Mouse (Mus musculus) intestine, embryonic 14.5 days (tissue): ENCODE results near the gene Atg13. TPM values are rescaled to one million over a fixed set of nuclear protein-coding genes. Genes with fewer than 3 reads are reported as not detected.

Experiments
- ATAC-seq: fragments of 200-750 bp; cut with Nextera tagmentation; replicated peaks from 2 replicates; pipeline ENCODE4 v1.8.0; 2017; ENCODE audit warnings: low read depth, moderate number of reproducible peaks, moderate TSS enrichment, moderate library complexity; ENCODE audit not compliant: low FRiP score, low TSS enrichment
- DNase-seq: peaks from one replicate; pipeline ENCODE4 v3.0.0-alpha.2; 2018; ENCODE audit warnings: low spot score
- H3K27ac ChIP-seq: fragments of 300-500 bp; sonication (generic); 2 replicates; pipeline ENCODE4 v1.5.1; 2014; ENCODE audit warnings: low read depth, mild to moderate bottlenecking, control low read depth
- H3K27me3 ChIP-seq: fragments of 300-500 bp; sonication (generic); replicated peaks from 2 replicates; pipeline ENCODE4 v1.6.1; 2014; ENCODE audit warnings: low read length, control low read depth; ENCODE audit not compliant: control insufficient read depth, insufficient read depth
- H3K36me3 ChIP-seq: fragments of 300-500 bp; sonication (generic); 2 replicates; pipeline ENCODE4 v1.6.1; 2014; ENCODE audit warnings: low read length, control low read depth; ENCODE audit not compliant: control insufficient read depth, insufficient read depth
- H3K4me1 ChIP-seq: fragments of 300-500 bp; sonication (generic); replicated peaks from 2 replicates; pipeline ENCODE4 v1.6.1; 2014; ENCODE audit warnings: low read length, control low read depth, mixed read lengths; ENCODE audit not compliant: control insufficient read depth, insufficient read depth
- H3K4me2 ChIP-seq: fragments of 300-500 bp; sonication (generic); 2 replicates; pipeline ENCODE4 v1.6.1; 2014; ENCODE audit warnings: low read length
- H3K4me3 ChIP-seq: fragments of 300-500 bp; sonication (generic); 2 replicates; pipeline ENCODE4 v1.5.1; 2014; ENCODE audit warnings: low read depth, low read length, control low read depth, mixed read lengths
- H3K9ac ChIP-seq: fragments of 300-500 bp; sonication (generic); 2 replicates; pipeline ENCODE4 v1.6.1; 2014; ENCODE audit warnings: mild to moderate bottlenecking, low read length
- H3K9me3 ChIP-seq: fragments of 300-500 bp; sonication (generic); 2 replicates; pipeline ENCODE4 v1.6.1; 2016; ENCODE audit warnings: low read length, control low read depth; ENCODE audit not compliant: control insufficient read depth
- WGBS: fragments of 180-500 bp; shearing (Covaris S2); extraction: QIAGEN DNeasy Blood & Tissue Kit; methylation state at CpG from one replicate; pipeline ENCODE4 v1.1.7; 2014; 5-methylcytosine and 5-hydroxymethylcytosine counted together
- polyA plus RNA-seq: library from polyadenylated mRNA; unstranded; fragments of >200 nt; fragmentation: Nextera tagmentation; extraction: Ambion mirVana; gene quantifications from 2 replicates; pipeline ENCODE4 v1.2.1, GENCODE M21; 2014

The Atg13 gene
- polyA plus RNA-seq, 1 experiment from 2014 or later: 24.9 TPM

DNA sequence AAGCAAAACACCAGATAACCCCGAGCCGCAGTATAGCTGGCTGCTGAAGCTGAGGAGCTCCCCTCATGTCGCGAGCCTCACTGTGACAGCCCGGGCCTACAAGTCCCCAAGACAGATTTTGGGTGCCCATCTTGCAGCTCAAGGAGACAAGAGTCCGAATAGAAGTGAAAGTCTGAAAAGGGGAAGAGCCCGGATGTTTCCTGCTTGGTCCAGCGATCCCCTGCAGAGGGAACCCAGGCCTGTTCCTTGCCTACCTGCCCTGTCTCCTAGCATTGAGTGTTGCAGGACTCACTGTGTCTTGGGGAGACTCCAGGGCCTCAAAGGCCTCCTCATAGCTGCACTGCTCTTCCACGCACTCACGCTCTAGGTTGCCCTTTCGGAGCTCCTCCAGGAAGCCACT lies 74.9 kb downstream of the Atg13 start:
- Histone ChIP-seq H3K36me3 (no peaks in the 10 kb centered on the region), H3K4me3 (no peak overlapping the region), H3K27me3 (no peaks in the 10 kb centered on the region), H3K4me2 (no peak overlapping the region), H3K9me3 (no peaks in the 10 kb centered on the region), H3K27ac (no peak overlapping the region), H3K9ac (no peak overlapping the region), H3K4me1 (no peaks in the 10 kb centered on the region)
- DNase-seq: no peak
- no peak for ATAC-seq
- WGBS: 90% methylated on average over 11 of the region's 11 CpGs

DNA sequence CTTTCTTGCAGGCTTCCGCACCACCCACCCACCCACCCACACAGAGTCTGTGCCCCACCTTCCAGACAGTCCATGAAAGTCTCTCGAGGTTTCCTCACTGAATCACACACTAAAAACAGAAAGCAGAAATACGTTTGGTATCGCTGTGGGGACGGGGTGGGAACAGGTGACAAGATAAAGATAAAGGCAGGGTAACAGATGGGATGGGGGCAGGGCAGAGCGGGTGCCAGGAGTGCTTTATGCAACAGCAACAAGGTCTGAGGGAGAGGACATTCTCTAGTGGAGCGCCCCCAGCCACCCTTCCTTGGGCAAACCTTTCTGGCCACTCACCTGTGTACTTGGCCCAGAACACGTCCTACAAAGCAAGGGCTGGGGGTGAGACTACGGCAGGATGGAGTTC lies 75.5 kb downstream of the Atg13 start:
- H3K9me3 ChIP-seq: no peaks in the 10 kb centered on the region
- H3K4me3 ChIP-seq: no peak overlapping the region
- no peak for DNase-seq
- no peak for ATAC-seq
- no peaks in the 10 kb centered on the region for H3K36me3 ChIP-seq
- no peak overlapping the region for H3K9ac ChIP-seq
- H3K27ac ChIP-seq: no peak overlapping the region
- no peaks in the 10 kb centered on the region for H3K4me1 ChIP-seq
- H3K27me3 ChIP-seq: no peaks in the 10 kb centered on the region
- 80% methylated on average over 9 of the region's 9 CpGs for WGBS
- H3K4me2 ChIP-seq: no peak overlapping the region

DNA sequence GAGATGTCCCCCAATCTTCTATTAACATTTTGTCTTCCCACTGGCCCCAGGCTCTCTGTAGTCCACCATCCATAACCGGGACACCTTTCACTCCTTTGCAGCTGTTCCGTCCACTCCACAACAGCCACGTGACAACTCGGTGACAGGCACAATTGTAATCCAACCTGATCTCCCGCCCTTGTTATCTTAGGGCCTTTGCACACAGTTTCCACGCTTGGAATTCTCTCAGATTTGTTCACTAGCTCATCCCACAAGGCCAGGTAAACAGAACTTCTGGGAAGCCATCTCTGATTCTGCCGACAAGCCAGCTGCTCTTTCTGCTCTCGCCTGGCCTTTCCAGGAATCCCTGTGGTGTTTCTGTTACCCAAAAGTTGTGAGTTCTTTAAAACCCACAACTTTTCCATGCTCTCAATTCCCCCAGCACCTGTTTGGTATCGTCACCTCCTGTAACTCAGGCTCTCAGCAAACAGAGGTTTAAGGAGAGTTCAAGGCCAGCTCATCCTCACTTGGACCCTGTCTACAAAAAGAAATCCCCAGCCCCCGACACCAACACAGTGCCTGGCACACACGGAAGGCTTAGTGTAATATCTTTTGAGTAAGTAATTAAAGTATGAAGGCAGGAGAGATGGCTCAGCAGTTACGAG lies 76.9 kb downstream of the Atg13 start:
- DNase-seq: no peak
- 71% methylated on average over 12 of the region's 12 CpGs for WGBS
- Histone ChIP-seq H3K27ac (no peak overlapping the region), H3K9ac (no peak overlapping the region), H3K4me2 (no peak overlapping the region), H3K4me1 (no peaks in the 10 kb centered on the region), H3K9me3 (no peaks in the 10 kb centered on the region), H3K36me3 (no peaks in the 10 kb centered on the region), H3K4me3 (no peak overlapping the region), H3K27me3 (no peaks in the 10 kb centered on the region)
- ATAC-seq: no peak

DNA sequence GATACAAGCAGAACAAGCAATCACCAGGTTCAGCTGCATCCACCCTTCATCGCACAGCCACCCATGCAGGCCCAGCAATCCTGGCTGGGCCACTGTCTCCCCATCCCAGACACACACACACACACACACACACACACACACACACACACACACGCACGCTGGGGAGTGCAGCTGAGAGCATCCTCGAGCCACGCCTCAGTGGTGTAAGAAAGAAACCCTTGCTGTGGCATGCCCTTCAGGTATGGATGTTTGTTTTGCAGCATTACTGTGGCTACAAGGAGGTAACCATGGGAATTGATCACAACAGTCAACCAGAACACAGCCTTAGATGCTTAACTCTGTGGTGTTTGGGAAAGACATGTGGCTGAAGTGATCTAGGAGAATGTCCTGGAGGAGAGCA lies 78.1 kb downstream of the Atg13 start:
- H3K4me2 ChIP-seq: no peak overlapping the region
- no peak overlapping the region for H3K9ac ChIP-seq
- H3K4me1 ChIP-seq: no peaks in the 10 kb centered on the region
- no peaks in the 10 kb centered on the region for H3K9me3 ChIP-seq
- no peaks in the 10 kb centered on the region for H3K36me3 ChIP-seq
- no peaks in the 10 kb centered on the region for H3K27me3 ChIP-seq
- no peak overlapping the region for H3K27ac ChIP-seq
- DNase-seq (no peak), ATAC-seq (no peak)
- H3K4me3 ChIP-seq: no peak overlapping the region
- WGBS: 78% methylated on average over 5 of the region's 5 CpGs

DNA sequence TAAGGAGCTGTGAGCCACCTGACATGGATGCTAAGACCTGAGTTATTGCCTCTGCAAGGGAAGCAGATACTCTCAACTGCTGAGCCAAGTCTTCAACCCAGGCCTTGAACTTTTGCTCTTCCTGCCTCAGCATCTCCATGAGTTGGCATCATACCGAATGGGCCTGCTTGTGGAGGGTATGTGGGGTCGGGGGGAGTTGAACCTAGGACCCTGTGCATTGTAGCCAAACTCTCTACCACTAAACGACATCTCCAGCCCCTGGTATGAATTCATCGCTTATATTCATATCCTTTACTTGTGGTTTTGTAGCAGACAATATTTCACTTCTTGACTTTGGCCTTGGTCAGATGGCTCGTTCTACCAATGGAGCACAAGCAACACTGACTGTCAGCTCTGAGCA lies 78.5 kb downstream of the Atg13 start:
- no peaks in the 10 kb centered on the region for H3K36me3 ChIP-seq
- ATAC-seq: no peak
- 81% methylated on average over 5 of the region's 5 CpGs for WGBS
- H3K9ac ChIP-seq: no peak overlapping the region
- DNase-seq: no peak
- no peak overlapping the region for H3K4me3 ChIP-seq
- no peak overlapping the region for H3K4me2 ChIP-seq
- H3K27ac ChIP-seq: no peak overlapping the region
- H3K4me1 ChIP-seq: no peaks in the 10 kb centered on the region
- no peaks in the 10 kb centered on the region for H3K9me3 ChIP-seq
- no peaks in the 10 kb centered on the region for H3K27me3 ChIP-seq

DNA sequence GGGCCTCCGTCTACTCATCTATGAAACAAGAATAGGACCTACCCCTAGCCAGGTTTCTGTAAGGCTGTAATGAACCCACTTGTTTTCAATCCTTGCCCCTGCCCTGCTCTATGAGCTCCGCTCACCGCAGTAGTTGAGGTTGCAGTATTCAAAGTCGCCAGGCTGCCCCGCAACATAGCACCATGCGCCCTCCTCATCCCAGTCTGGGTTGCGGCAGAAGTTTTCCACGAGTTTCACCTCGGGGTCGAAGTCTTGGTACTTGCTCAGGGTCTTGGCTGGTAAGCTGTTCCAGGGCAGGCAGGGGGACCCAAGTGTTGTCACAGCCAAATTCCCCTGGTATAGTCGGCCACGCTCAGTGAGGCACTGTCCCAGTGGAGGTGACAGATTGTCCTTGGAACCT lies 80.0 kb downstream of the Atg13 start:
- no peak for ATAC-seq
- no peak overlapping the region for H3K4me2 ChIP-seq
- H3K27me3 ChIP-seq: no peaks in the 10 kb centered on the region

DNA sequence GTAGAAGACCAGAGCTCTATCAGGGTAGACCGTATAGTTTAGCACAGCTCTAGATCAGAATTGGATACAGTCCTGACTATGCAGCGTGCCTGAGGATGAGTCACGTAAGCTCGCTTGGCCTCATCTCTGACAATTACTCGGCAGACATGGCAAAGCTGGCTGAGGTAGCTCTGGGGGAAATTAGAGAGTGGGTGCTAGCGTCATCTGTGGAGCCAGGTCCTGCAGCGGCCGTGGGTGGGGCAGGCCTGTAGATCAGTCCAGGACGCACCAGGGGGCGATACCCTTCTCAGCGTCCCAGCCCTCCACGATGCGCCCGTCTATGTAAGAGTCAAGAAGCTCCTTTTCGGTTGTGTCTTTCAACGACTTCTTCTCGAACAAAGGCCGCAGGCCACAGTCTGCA lies 80.7 kb downstream of the Atg13 start:
- no peaks in the 10 kb centered on the region for H3K9me3 ChIP-seq
- no peak overlapping the region for H3K27ac ChIP-seq
- whole genome bisulfite sequencing: 81% methylated on average over 18 of the region's 18 CpGs
- no peaks in the 10 kb centered on the region for H3K36me3 ChIP-seq
- no peak overlapping the region for H3K9ac ChIP-seq
- H3K4me3 ChIP-seq: no peak overlapping the region
- H3K4me2 ChIP-seq: no peak overlapping the region
- no peaks in the 10 kb centered on the region for H3K4me1 ChIP-seq
- DNase-seq (peak; percentile 41), ATAC-seq (no peak)
- H3K27me3 ChIP-seq: no peaks in the 10 kb centered on the region

More for the DNA sequence above, 80.0 kb downstream of the Atg13 start:
- Histone ChIP-seq H3K9me3 (no peaks in the 10 kb centered on the region), H3K4me1 (no peaks in the 10 kb centered on the region), H3K27ac (no peak overlapping the region), H3K9ac (no peak overlapping the region), H3K4me3 (no peak overlapping the region), H3K36me3 (no peaks in the 10 kb centered on the region)
- DNase-seq: no peak
- 90% methylated on average over 12 of the region's 12 CpGs for WGBS

DNA sequence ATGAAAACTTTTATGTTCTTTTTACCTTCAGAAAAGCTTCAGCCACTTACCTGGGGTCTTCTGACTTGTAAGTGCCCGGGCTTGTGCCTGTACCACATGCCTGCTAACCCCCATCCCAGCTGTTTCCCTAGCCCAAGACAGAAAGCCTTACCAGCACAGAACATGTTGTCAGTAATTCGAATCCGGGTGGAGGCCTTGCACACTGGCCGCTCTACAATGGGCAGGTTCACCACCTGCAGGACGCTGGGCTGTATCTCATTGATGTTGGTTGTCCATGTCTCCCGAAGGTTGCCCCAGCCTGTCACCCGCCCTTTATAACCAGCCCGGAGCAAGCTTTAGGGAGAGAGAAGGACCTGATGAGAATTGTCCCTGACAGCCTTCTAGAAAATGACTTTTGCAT lies 82.2 kb downstream of the Atg13 start:
- peaks cover 2% of the 10 kb centered on the region; the same call in 1 of the 2 replicates for H3K36me3 ChIP-seq
- 88% methylated on average over 8 of the region's 8 CpGs for WGBS

DNA sequence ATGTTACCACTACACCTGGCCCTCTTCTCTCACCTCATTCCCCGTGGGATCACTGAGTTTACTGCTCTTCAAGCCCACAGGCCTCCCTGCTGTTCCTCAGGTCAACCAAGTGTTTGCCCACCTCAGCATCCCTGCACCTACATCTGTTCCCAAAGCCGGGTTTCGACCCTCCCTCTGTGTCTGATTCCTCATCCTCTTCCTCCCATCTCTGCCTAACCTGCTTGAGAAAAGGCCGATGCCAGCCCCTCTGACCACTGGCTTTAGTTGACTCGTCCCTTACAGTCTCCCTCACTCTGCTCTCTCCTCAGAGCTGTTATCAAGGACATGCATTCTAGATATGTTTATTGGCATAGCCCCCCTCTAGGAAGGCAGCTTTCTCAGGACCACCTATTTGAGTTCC lies 82.9 kb downstream of the Atg13 start:
- H3K27me3 ChIP-seq: no peaks in the 10 kb centered on the region
- WGBS: 76% methylated on average over 5 of the region's 5 CpGs
- H3K4me1 ChIP-seq: no peaks in the 10 kb centered on the region
- DNase-seq (no peak), ATAC-seq (no peak)
- H3K27ac ChIP-seq: no peak overlapping the region
- no peaks in the 10 kb centered on the region for H3K9me3 ChIP-seq
- H3K4me3 ChIP-seq: no peak overlapping the region
- no peak overlapping the region for H3K4me2 ChIP-seq
- no peak overlapping the region for H3K9ac ChIP-seq
- peaks cover 9% of the 10 kb centered on the region for H3K36me3 ChIP-seq

More for the DNA sequence above, 82.2 kb downstream of the Atg13 start:
- Histone ChIP-seq H3K9me3 (no peaks in the 10 kb centered on the region), H3K4me3 (no peak overlapping the region), H3K27me3 (no peaks in the 10 kb centered on the region), H3K4me2 (no peak overlapping the region), H3K4me1 (no peaks in the 10 kb centered on the region), H3K9ac (no peak overlapping the region), H3K27ac (no peak overlapping the region)
- DNase-seq: no peak
- no peak for ATAC-seq
